ENCODE assay signal across 1 mouse cellular context in the genomic region with DNA sequence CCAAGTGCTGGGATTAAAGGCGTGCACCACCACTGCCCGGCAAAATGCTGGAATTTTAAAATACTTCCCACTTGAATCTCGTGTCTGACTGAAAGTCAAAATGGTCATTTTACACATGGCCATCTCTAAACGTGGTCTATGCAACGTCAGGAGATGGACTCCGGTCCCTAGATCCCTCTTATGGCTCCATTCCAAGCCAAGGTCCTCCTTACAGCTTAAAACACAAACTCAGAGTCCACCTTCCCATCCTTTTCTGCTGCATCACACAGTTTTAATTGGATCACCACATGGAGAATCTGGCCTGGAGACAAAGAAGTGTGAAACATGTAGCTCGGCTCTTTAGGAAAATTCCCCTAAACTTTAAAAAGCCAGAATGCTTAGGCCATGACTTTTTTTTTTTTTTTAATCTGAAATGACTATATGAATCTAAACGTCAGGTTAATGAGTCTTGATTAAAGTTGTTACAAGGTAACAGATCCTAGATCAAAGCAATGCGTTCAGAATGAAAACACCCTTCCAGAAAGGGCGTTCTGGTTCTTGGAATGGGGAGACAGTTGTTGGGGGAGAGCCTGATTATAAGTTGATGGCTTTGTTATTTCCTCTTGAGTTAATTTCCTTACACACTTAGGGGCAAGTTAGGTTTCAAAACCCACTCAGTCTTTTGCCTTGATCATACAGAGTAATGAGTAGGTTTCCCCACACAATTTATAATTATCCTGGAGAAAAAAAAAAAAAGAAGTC.
A peak's percentile ranks its signal among the peaks of the same experiment; 100 is the strongest.
TF ChIP-seq lines count a peak whose summit lies in the region.

No protein-coding gene starts in this region.

TF ChIP-seq in MEL, 35 proteins besides CTCF, POLR2A, EP300 and RAD21 (continued from another document):
- TF ChIP-seq POLR2AphosphoS5 (IDR thresholded peaks at IDR 0.05; ENCODE audit: borderline replicate concordance, low read depth, low read length) (no peak), MYB (IDR thresholded peaks at IDR 0.05; ENCODE audit: low read depth, low read length) (peak; percentile 42; the same call in 1 of the 2 replicates), HCFC1 (IDR thresholded peaks at IDR 0.05; ENCODE audit: low read depth, low read length) (no peak), MAZ (IDR thresholded peaks at IDR 0.05; ENCODE audit: low read depth, low read length) (peak; percentile 66; the same call in 1 of the 2 replicates)
